Mouse (Mus musculus) embryonic stem cell, embryonic (primary cell): ENCODE data around the gene Depdc1b.

Experiments
- CTCF ChIA-PET, 4 experiments: fragments of 300-600 bp in 2 of 4; fragments of 350-600 bp in 2 of 4; sonication (Branson Sonifier 250); formaldehyde crosslinking; loops; one replicate each; lab custom pipeline; 2022; ENCODE audit warnings: inconsistent platforms in 2 of 4; lab: Charles Lee
- POLR2A ChIA-PET, 4 experiments: fragments of 300-600 bp in 2 of 4; fragments of 350-600 bp in 2 of 4; sonication (Branson Sonifier 250); formaldehyde crosslinking; loops; one replicate each; lab custom pipeline; 2022; ENCODE audit warnings: antibody characterized with exemption in 4 of 4, inconsistent platforms in 1 of 4; lab: Charles Lee

Gene Depdc1b

GRCm38 (mm10) chr13:108448348-108448931 is 132.3 kb downstream of the Depdc1b start:
- ChIA-PET CTCF (no interaction called here), POLR2A (no interaction called here)

GRCm38 (mm10) chr13:108449116-108450097 is 133.3 kb downstream of the Depdc1b start, which contains the start of gene Pde4d:
Gene Pde4d (plus strand): TSS chr13:108449948.
- POLR2A ChIA-PET: no interaction called here
- CTCF ChIA-PET: no interaction called here

- CTCF ChIA-PET: no interaction called here
- POLR2A ChIA-PET: no interaction called here
These were observed 135.0 kb downstream of the Depdc1b start for GRCm38 (mm10) chr13:108451122-108451521.

- POLR2A ChIA-PET: interaction anchor here in 1 of 4 experiments (0.6 kb wide), 1 partner anchor 753 kb away, joined by 3 read pairs; no protein-coding TSS in a partner anchor
- CTCF ChIA-PET: no interaction called here
These were observed 137.2 kb downstream of the Depdc1b start for GRCm38 (mm10) chr13:108453064-108453919.
